ENCODE assay signal across 11 mouse cellular contexts in genomic region chr17:84085232-84085631, GRCm38 (mm10).
DNase-seq lines count a peak whose midpoint lies in the region; ATAC-seq lines count a peak whose summit lies in the region.
"Had no signal": no experiment of that assay in that cellular context is flagged by ENCODE, and none has a peak within 500 bp of the region (broad histone marks: within the 10 kb centered on the region; RNA-seq: fewer than 3 reads in every experiment).

No protein-coding gene starts in this region.

- H3K4me3 ChIP-seq in kidney, embryonic 14.5 days (ENCODE audit: low read length) = no peak overlapping the region
- no peak overlapping the region for H3K4me3 ChIP-seq in intestine, embryonic 16.5 days (ENCODE audit: low read length)
- H3K4me3 ChIP-seq: embryonic facial prominence, embryonic 12.5 days; hindbrain, embryonic 15.5 days; neural tube, embryonic 12.5 days had no signal

- no peak for ATAC-seq in kidney, embryonic 14.5 days (ENCODE audit: low FRiP score, low TSS enrichment)
- ATAC-seq in intestine, embryonic 16.5 days = 0 out of 2 replicates have a peak, but pooled peaks have one; percentile 18

- H3K4me2 ChIP-seq in kidney, embryonic 14.5 days (replicated peaks; ENCODE audit: low read depth, low read length) = no peak overlapping the region
- H3K4me2 ChIP-seq in intestine, embryonic 16.5 days (ENCODE audit: low read depth, low read length) = no peak overlapping the region
- H3K4me2 ChIP-seq: embryonic facial prominence, embryonic 12.5 days; hindbrain, embryonic 15.5 days; neural tube, embryonic 12.5 days had no signal

- DNase-seq in adrenal gland, postnatal 10 days = peak; percentile 69
- DNase-seq in adrenal gland, adult 8-10 months = no peak
- DNase-seq in kidney, postnatal 10 days = peak; percentile 63
- peak; percentile 26 for DNase-seq in NIH3T3 (ENCODE audit: low read depth)
- DNase-seq in frontal cortex, adult 2 months (ENCODE audit: extremely low spot score in 1 of 2, low spot score in 1 of 2) = no peak
- no peak for DNase-seq in spleen, postnatal 10 days (ENCODE audit: low spot score in 2 of 2)

- H3K9me3 ChIP-seq in kidney, embryonic 14.5 days (ENCODE audit: control insufficient read depth, low read length) = no peaks in the 10 kb centered on the region
- H3K9me3 ChIP-seq in intestine, embryonic 16.5 days (ENCODE audit: control insufficient read depth, low read length) = no peaks in the 10 kb centered on the region
- H3K9me3 ChIP-seq: embryonic facial prominence, embryonic 12.5 days; hindbrain, embryonic 15.5 days; neural tube, embryonic 12.5 days had no signal

- 91% methylated on average over 10 of the region's 10 CpGs for WGBS in kidney, embryonic 14.5 days
- 76% methylated on average over 10 of the region's 10 CpGs for WGBS in intestine, embryonic 16.5 days

- no peak overlapping the region for H3K9ac ChIP-seq in kidney, embryonic 14.5 days (ENCODE audit: low read depth, low read length)
- no peak overlapping the region for H3K9ac ChIP-seq in intestine, embryonic 16.5 days (ENCODE audit: low read depth, low read length)
- H3K9ac ChIP-seq: embryonic facial prominence, embryonic 12.5 days; hindbrain, embryonic 15.5 days; neural tube, embryonic 12.5 days had no signal

- H3K27ac ChIP-seq in kidney, embryonic 14.5 days (ENCODE audit: low read depth, low read length) = no peak overlapping the region; the same call in 1 of the 2 replicates
- peak overlapping the region; percentile 77; the same call in 1 of the 2 replicates for H3K27ac ChIP-seq in intestine, embryonic 16.5 days (ENCODE audit: low read length)
- H3K27ac ChIP-seq: hindbrain, embryonic 15.5 days; neural tube, embryonic 12.5 days had no signal

- peaks cover 19% of the 10 kb centered on the region for H3K4me1 ChIP-seq in kidney, embryonic 14.5 days (ENCODE audit: control insufficient read depth, insufficient read depth, low read length)
- peaks cover 28% of the 10 kb centered on the region for H3K4me1 ChIP-seq in intestine, embryonic 16.5 days (ENCODE audit: control insufficient read depth, insufficient read depth, low read length)

- no peaks in the 10 kb centered on the region for H3K27me3 ChIP-seq in kidney, embryonic 14.5 days (ENCODE audit: control insufficient read depth, insufficient read depth, low read length)
- no peaks in the 10 kb centered on the region for H3K27me3 ChIP-seq in intestine, embryonic 16.5 days (replicated peaks; ENCODE audit: control insufficient read depth, insufficient read depth, low read length)
- H3K27me3 ChIP-seq: embryonic facial prominence, embryonic 12.5 days; hindbrain, embryonic 15.5 days; neural tube, embryonic 12.5 days had no signal

- no peaks in the 10 kb centered on the region for H3K36me3 ChIP-seq in kidney, embryonic 14.5 days (ENCODE audit: control insufficient read depth, insufficient read depth, low read length)
- no peaks in the 10 kb centered on the region for H3K36me3 ChIP-seq in intestine, embryonic 16.5 days (ENCODE audit: control insufficient read depth, insufficient read depth, low read length)
- H3K36me3 ChIP-seq: embryonic facial prominence, embryonic 12.5 days; hindbrain, embryonic 15.5 days; neural tube, embryonic 12.5 days had no signal

Comparison
In these comparisons a context has a peak if more than half of its experiments do, and no peak if none do; other contexts are left out.
1. DNase-seq: peak in adrenal gland, postnatal 10 days (single experiment), kidney, postnatal 10 days (single experiment) and NIH3T3 (single experiment); none in adrenal gland, adult 8-10 months (single experiment), frontal cortex, adult 2 months (0 of 2) and spleen, postnatal 10 days (0 of 2).